Mouse (Mus musculus) embryonic fibroblast, embryonic 13.5 days (primary cell): ENCODE data around the gene Ppp4r3b.

Source experiments
- CTCF ChIP-seq: IDR thresholded peaks from 2 replicates; pipeline ENCODE4 v1.5.1; 2011; ENCODE audit warnings: mild to moderate bottlenecking, control low read depth, low read length, moderate library complexity, borderline replicate concordance; ENCODE audit not compliant: insufficient read depth
- POLR2A ChIP-seq: IDR thresholded peaks from 2 replicates; pipeline ENCODE4 v1.6.1; 2011; ENCODE audit warnings: low read depth, mild to moderate bottlenecking, control low read depth, low read length, moderate library complexity

GRCm38 (mm10) chr11:29130385-29131355 is 42.0 kb upstream of the Ppp4r3b start, which contains the start of gene Pnpt1:
- TF ChIP-seq CTCF: no peak
- peak; percentile 91 for TF ChIP-seq POLR2A
